Mouse (Mus musculus) CD8-positive naive resting alpha-beta T cell, adult 2 months (primary cell): Measurements from ENCODE around the gene Spata2l.
"Not testable (repeated sequence)": the region's sequence is repeated elsewhere in the genome, so short reads cannot be mapped to it uniquely, and the experiment has no call there.

Experiments used
- DNase-seq, 2 experiments: peaks; one replicate each; pipeline ENCODE4 v3.0.0; 2022; ENCODE audit warnings: low read depth in 2 of 2, low spot score in 2 of 2

The Spata2l gene

GRCm38 (mm10) chr8:123202288-123202687, 33.7 kb downstream of the Spata2l start:
- peak; percentile 74 for DNase-seq

GRCm38 (mm10) chr8:123199864-123200263, 36.2 kb downstream of the Spata2l start:
- DNase-seq, result no peak

- not testable (repeated sequence) for DNase-seq
Observed at GRCm38 (mm10) chr8:123197016-123197415, 39.0 kb downstream of the Spata2l start.

GRCm38 (mm10) chr8:123193771-123194170, 42.3 kb downstream of the Spata2l start:
- no peak for DNase-seq

GRCm38 (mm10) chr8:123191908-123192307, 44.1 kb downstream of the Spata2l start:
- no peak for DNase-seq

GRCm38 (mm10) chr8:123190678-123191077, 45.4 kb downstream of the Spata2l start:
- DNase-seq, result peak in 1 of 2 experiments; percentile 27

- DNase-seq, result no peak
Observed at GRCm38 (mm10) chr8:123188841-123189240, 47.2 kb downstream of the Spata2l start.

- DNase-seq, result no peak
Observed at GRCm38 (mm10) chr8:123188006-123188405, 48.0 kb downstream of the Spata2l start.

- DNase-seq, result no peak
Observed at GRCm38 (mm10) chr8:123185566-123186409, 50.2 kb downstream of the Spata2l start, which contains the start of gene Dpep1. Gene Dpep1 (plus strand): TSS chr8:123186242.

GRCm38 (mm10) chr8:123181391-123181790, 54.6 kb downstream of the Spata2l start:
- DNase-seq, result no peak
